Mouse (Mus musculus) embryonic fibroblast, embryonic 13.5 days (primary cell): Measurements from ENCODE around the gene Rexo2.

Source experiments
- CTCF ChIP-seq: IDR thresholded peaks from 2 replicates; pipeline ENCODE4 v1.5.1; 2011; ENCODE audit warnings: mild to moderate bottlenecking, control low read depth, low read length, moderate library complexity, borderline replicate concordance; ENCODE audit not compliant: insufficient read depth
- POLR2A ChIP-seq: IDR thresholded peaks from 2 replicates; pipeline ENCODE4 v1.6.1; 2011; ENCODE audit warnings: low read depth, mild to moderate bottlenecking, control low read depth, low read length, moderate library complexity

- no peak for TF ChIP-seq CTCF
- TF ChIP-seq POLR2A, result peak; percentile 83
Measured at GRCm38 (mm10) chr9:48480411-48481213, at the start of gene Rexo2.
